Mouse (Mus musculus): ENCODE measurements around the gene Tas2r137. TPM values are rescaled to one million over a fixed set of nuclear protein-coding genes. Genes with fewer than 3 reads are reported as not detected.

Gene Tas2r137
- polyA plus RNA-seq, 1 experiment = not detected

DNA sequence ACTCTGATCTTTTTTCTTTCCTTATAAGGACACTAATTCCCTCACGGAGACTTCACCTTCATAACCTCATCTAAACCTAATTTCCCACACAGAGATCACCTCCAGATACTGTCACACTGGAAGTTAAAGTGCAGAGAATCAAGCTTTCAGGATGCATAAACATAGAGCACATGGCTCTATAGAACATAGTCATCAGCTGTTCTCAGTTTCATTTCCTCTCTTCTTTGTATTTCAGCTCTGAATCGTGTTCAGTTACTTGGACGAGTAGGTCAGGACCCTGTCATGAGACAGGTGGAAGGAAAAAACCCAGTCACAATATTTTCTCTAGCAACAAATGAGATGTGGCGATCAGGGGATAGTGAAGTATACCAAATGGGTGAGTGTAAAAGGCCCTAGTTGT is 14.9 kb upstream of the Tas2r137 start:
- no peak overlapping the region for H3K4me3 ChIP-seq (ENCODE audit: insufficient read depth, low read length)
- TF ChIP-seq POLR2A (IDR thresholded peaks at IDR 0.05; ENCODE audit: low read depth, low read length) (no peak), CTCF (IDR thresholded peaks at IDR 0.05; ENCODE audit: borderline replicate concordance, insufficient read depth, low read length) (no peak)
- peaks cover 3% of the 10 kb centered on the region; the same call in 1 of the 2 replicates for H3K4me1 ChIP-seq (ENCODE audit: control insufficient read depth, insufficient read depth, low read length)
- no peak overlapping the region for H3K27ac ChIP-seq (ENCODE audit: insufficient read depth, low read length)

DNA sequence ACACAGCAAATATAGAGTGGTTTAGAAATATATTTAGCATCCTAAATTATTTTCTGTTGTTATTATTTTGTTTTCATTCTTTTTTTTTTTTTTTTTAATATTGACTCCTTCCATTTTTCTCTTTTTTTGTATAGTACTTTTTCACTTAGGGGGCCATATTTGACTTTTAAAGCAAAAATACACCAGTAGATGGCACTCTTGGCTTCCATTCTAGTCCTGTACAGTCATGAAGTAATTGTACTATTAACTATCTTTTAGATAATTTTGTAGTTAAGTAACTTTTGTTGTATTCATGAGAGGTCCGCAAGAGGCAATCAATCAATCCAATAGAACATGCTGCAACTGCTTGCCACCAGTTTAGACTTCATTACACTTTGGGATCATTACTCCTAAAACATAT is 11.3 kb upstream of the Tas2r137 start:
- Histone ChIP-seq H3K4me1 (ENCODE audit: control insufficient read depth, insufficient read depth, low read length) (no peaks in the 10 kb centered on the region), H3K27ac (ENCODE audit: insufficient read depth, low read length) (no peak overlapping the region), H3K4me3 (ENCODE audit: insufficient read depth, low read length) (no peak overlapping the region)
- no peak for TF ChIP-seq POLR2A (IDR thresholded peaks at IDR 0.05; ENCODE audit: low read depth, low read length)
- no peak for TF ChIP-seq CTCF (IDR thresholded peaks at IDR 0.05; ENCODE audit: borderline replicate concordance, insufficient read depth, low read length)

DNA sequence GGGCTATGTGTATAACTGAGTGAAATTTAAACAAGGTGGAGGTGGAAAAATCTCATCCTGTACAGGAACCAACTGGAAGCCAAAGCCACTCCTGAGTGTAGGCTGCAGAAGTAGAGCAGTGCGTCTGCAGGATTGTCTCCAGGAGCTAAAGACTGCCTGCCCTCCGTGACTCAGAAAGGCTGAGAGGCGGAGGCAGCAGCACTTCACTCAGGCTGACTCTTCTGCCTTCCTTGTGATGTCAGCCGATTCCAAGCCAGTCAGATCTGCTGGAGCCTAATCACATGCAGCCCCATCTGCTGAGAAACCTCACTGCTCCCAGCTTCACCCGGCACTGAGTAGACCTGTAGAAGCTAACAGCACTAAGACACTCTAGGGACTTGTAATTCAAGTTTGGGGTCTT is 8.7 kb upstream of the Tas2r137 start:
- Histone ChIP-seq H3K4me1 (ENCODE audit: control insufficient read depth, insufficient read depth, low read length) (no peaks in the 10 kb centered on the region), H3K4me3 (ENCODE audit: insufficient read depth, low read length) (no peak overlapping the region), H3K27ac (ENCODE audit: insufficient read depth, low read length) (no peak overlapping the region)
- no peak for TF ChIP-seq POLR2A (IDR thresholded peaks at IDR 0.05; ENCODE audit: low read depth, low read length)
- no peak for TF ChIP-seq CTCF (IDR thresholded peaks at IDR 0.05; ENCODE audit: borderline replicate concordance, insufficient read depth, low read length)

DNA sequence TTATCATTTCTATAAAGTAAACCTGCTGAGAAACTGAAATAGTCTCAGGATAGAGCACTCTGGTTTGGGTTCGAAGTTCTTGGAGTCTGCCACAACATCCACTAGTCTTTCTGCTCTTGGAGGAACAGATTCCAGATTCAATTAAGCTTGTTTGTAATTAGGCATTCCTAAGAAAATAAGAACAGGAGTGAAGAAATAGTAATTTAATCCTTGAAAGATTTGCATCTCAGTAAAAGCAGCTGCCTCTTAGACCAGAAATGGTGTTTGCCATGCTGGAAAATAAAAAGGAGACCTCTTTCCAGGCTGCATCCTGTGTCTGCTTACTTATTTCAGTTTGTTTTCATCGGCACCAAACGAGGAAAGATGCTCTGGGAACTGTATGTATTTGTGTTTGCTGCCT is 2.2 kb downstream of the Tas2r137 start, which contains the start of gene Tas2r108:
Gene Tas2r108 (plus strand): TSS at position 301 of the 400 bp plus-strand sequence.
- Histone ChIP-seq H3K4me1 (ENCODE audit: control insufficient read depth, insufficient read depth, low read length) (no peaks in the 10 kb centered on the region), H3K4me3 (ENCODE audit: insufficient read depth, low read length) (no peak within 1 kb of the TSS), H3K27ac (ENCODE audit: insufficient read depth, low read length) (no peak within 1 kb of the TSS)
- no peak for TF ChIP-seq POLR2A (IDR thresholded peaks at IDR 0.05; ENCODE audit: low read depth, low read length)
- no peak for TF ChIP-seq CTCF (IDR thresholded peaks at IDR 0.05; ENCODE audit: borderline replicate concordance, insufficient read depth, low read length)

DNA sequence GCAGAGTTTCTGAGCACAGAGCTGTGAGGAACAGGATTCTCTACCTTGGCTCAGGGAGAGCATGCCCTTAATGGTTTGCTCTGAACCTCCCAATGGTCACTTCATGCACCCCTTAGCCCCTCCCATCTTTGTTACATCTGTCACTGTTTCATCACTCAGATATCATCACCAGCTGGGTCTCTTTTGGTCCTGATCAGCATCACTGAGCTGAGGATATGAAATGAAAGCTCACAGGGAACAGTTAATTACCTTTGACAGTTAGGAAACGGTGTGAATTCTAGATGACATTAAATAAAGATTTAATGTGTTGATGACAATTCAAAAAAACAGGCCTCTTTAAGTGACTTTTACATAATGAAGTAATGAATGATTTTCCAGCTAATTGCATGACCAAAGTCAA is 28.4 kb downstream of the Tas2r137 start, which contains the start of gene Prss37:
Gene Prss37 (minus strand): TSS at position 101 of the 400 bp plus-strand sequence.
- TF ChIP-seq POLR2A (IDR thresholded peaks at IDR 0.05; ENCODE audit: low read depth, low read length) = no peak
- H3K27ac ChIP-seq (ENCODE audit: insufficient read depth, low read length) = no peak within 1 kb of the TSS
- no peaks in the 10 kb centered on the region for H3K4me1 ChIP-seq (ENCODE audit: control insufficient read depth, insufficient read depth, low read length)
- no peak within 1 kb of the TSS for H3K4me3 ChIP-seq (ENCODE audit: insufficient read depth, low read length)

Other genes starting within 250 kb of the Tas2r137 start
- gene Agk, start 166.1 kb upstream of the Tas2r137 start, polyA plus RNA-seq (2011; ENCODE audit: insufficient read length, low read depth, missing spikeins) = 18.3 and 21.3 TPM in 2 replicates
- 2.0 and 2.4 TPM in 2 replicates for gene E330009J07Rik, start 55.1 kb upstream of the Tas2r137 start, polyA plus RNA-seq (2011; ENCODE audit: insufficient read length, low read depth, missing spikeins)
- gene Wee2, start 52.1 kb upstream of the Tas2r137 start, polyA plus RNA-seq (2011; ENCODE audit: insufficient read length, low read depth, missing spikeins) = not detected in 2 replicates
- gene Ssbp1, start 19.9 kb upstream of the Tas2r137 start, polyA plus RNA-seq (2011; ENCODE audit: insufficient read length, low read depth, missing spikeins) = 56.0 and 63.8 TPM in 2 replicates
- not detected in 2 replicates for gene Tas2r108, start 2.3 kb downstream of the Tas2r137 start, polyA plus RNA-seq (2011; ENCODE audit: insufficient read length, low read depth, missing spikeins)
- not detected in 2 replicates for gene Prss37, start 28.3 kb downstream of the Tas2r137 start, polyA plus RNA-seq (2011; ENCODE audit: insufficient read length, low read depth, missing spikeins)
- gene Olfr461, start 63.8 kb downstream of the Tas2r137 start, polyA plus RNA-seq (2011; ENCODE audit: insufficient read length, low read depth, missing spikeins) = not detected in 2 replicates
- gene Olfr460, start 78.3 kb downstream of the Tas2r137 start, polyA plus RNA-seq (2011; ENCODE audit: insufficient read length, low read depth, missing spikeins) = not detected in 2 replicates
- gene Clec5a, start 94.6 kb downstream of the Tas2r137 start, polyA plus RNA-seq (2011; ENCODE audit: insufficient read length, low read depth, missing spikeins) = 1.8 TPM in 1 of 2 replicates, not detected in the other
- gene Tas2r138, start 122.1 kb downstream of the Tas2r137 start, polyA plus RNA-seq (2011; ENCODE audit: insufficient read length, low read depth, missing spikeins) = not detected in 2 replicates
- 0.72 TPM in 1 of 2 replicates, not detected in the other for gene Mgam, start 137.6 kb downstream of the Tas2r137 start, polyA plus RNA-seq (2011; ENCODE audit: insufficient read length, low read depth, missing spikeins)